Mouse (Mus musculus) lung, embryonic 16.5 days (tissue): Measurements from ENCODE around the gene Hdac4. TPM values are rescaled to one million over a fixed set of nuclear protein-coding genes. Genes with fewer than 3 reads are reported as not detected.

ENCODE experiments used
- ATAC-seq: fragments of 200-750 bp; cut with Nextera tagmentation; 2 replicates; pipeline ENCODE4 v1.8.0; 2017; ENCODE audit warnings: low read depth, mild to moderate bottlenecking, moderate library complexity
- H3K27ac ChIP-seq: fragments of 300-500 bp; sonication (generic); 2 replicates; pipeline ENCODE4 v1.5.1; 2014; ENCODE audit warnings: mild to moderate bottlenecking, control low read depth, low read length
- H3K27me3 ChIP-seq: fragments of 300-500 bp; sonication (generic); 2 replicates; pipeline ENCODE4 v1.6.1; 2014; ENCODE audit warnings: low read depth, low read length, mixed read lengths; ENCODE audit not compliant: control insufficient read depth, insufficient read depth
- H3K36me3 ChIP-seq: fragments of 300-500 bp; sonication (generic); 2 replicates; pipeline ENCODE4 v1.6.1; 2014; ENCODE audit warnings: low read length; ENCODE audit not compliant: control insufficient read depth, insufficient read depth
- H3K4me1 ChIP-seq: fragments of 300-500 bp; sonication (generic); replicated peaks from 2 replicates; pipeline ENCODE4 v1.6.1; 2014; ENCODE audit warnings: low read length, mixed read lengths; ENCODE audit not compliant: control insufficient read depth, insufficient read depth
- H3K4me2 ChIP-seq: fragments of 300-500 bp; sonication (generic); 2 replicates; pipeline ENCODE4 v1.6.1; 2014; ENCODE audit warnings: low read depth, low read length, control low read depth
- H3K4me3 ChIP-seq: fragments of 300-500 bp; sonication (generic); 2 replicates; pipeline ENCODE4 v1.5.1; 2014; ENCODE audit warnings: mild to moderate bottlenecking, low read length, control low read depth
- H3K9ac ChIP-seq: fragments of 300-500 bp; sonication (generic); 2 replicates; pipeline ENCODE4 v1.6.1; 2014; ENCODE audit warnings: low read length, control low read depth
- H3K9me3 ChIP-seq: fragments of 300-500 bp; sonication (generic); 2 replicates; pipeline ENCODE4 v1.6.1; 2016; ENCODE audit warnings: low read length; ENCODE audit not compliant: control insufficient read depth
- WGBS: fragments of 180-500 bp; shearing (Covaris S2); extraction: QIAGEN DNeasy Blood & Tissue Kit; methylation state at CpG from one replicate; pipeline ENCODE4 v1.1.7; 2014; 5-methylcytosine and 5-hydroxymethylcytosine counted together
- polyA plus RNA-seq: library from polyadenylated mRNA; unstranded; fragments of >200 nt; fragmentation: Nextera tagmentation; extraction: Ambion mirVana; gene quantifications from 2 replicates; pipeline ENCODE4 v1.2.1, GENCODE M21; 2015

Hdac4 gene
- polyA plus RNA-seq, 1 experiment from 2014 or later = 15.6 TPM

GRCm38 (mm10) chr1:92100371-92100891 is 95.1 kb downstream of the Hdac4 start:
- H3K4me2 ChIP-seq = no peak overlapping the region
- H3K4me3 ChIP-seq = no peak overlapping the region
- H3K9me3 ChIP-seq = no peaks in the 10 kb centered on the region
- H3K4me1 ChIP-seq = no peaks in the 10 kb centered on the region
- no peak overlapping the region for H3K9ac ChIP-seq
- WGBS = 52% methylated on average over 4 of the region's 4 CpGs
- no peaks in the 10 kb centered on the region for H3K27me3 ChIP-seq
- H3K36me3 ChIP-seq = no peaks in the 10 kb centered on the region
- no peak overlapping the region for H3K27ac ChIP-seq
- no peak for ATAC-seq

GRCm38 (mm10) chr1:92099964-92100363 is 95.5 kb downstream of the Hdac4 start:
- no peak for ATAC-seq
- Histone ChIP-seq H3K4me2 (no peak overlapping the region), H3K27ac (no peak overlapping the region), H3K9me3 (no peaks in the 10 kb centered on the region), H3K36me3 (no peaks in the 10 kb centered on the region), H3K4me3 (no peak overlapping the region), H3K4me1 (no peaks in the 10 kb centered on the region), H3K27me3 (no peaks in the 10 kb centered on the region), H3K9ac (no peak overlapping the region)
- 83% methylated on average over 4 of the region's 4 CpGs for WGBS

- Histone ChIP-seq H3K27me3 (no peaks in the 10 kb centered on the region), H3K27ac (no peak overlapping the region), H3K4me2 (no peak overlapping the region), H3K4me1 (no peaks in the 10 kb centered on the region), H3K36me3 (no peaks in the 10 kb centered on the region), H3K4me3 (no peak overlapping the region), H3K9ac (no peak overlapping the region), H3K9me3 (no peaks in the 10 kb centered on the region)
- 38% methylated on average over 4 of the region's 4 CpGs for WGBS
- ATAC-seq = no peak
These were observed 96.0 kb downstream of the Hdac4 start for GRCm38 (mm10) chr1:92099502-92099901.

GRCm38 (mm10) chr1:92098456-92098855 is 97.0 kb downstream of the Hdac4 start:
- WGBS = 82% methylated on average over 3 of the region's 3 CpGs
- Histone ChIP-seq H3K4me3 (no peak overlapping the region), H3K4me2 (no peak overlapping the region), H3K27ac (no peak overlapping the region), H3K9me3 (no peaks in the 10 kb centered on the region), H3K9ac (no peak overlapping the region), H3K36me3 (no peaks in the 10 kb centered on the region), H3K27me3 (no peaks in the 10 kb centered on the region), H3K4me1 (no peaks in the 10 kb centered on the region)
- no peak for ATAC-seq

- Histone ChIP-seq H3K4me3 (no peak overlapping the region), H3K27me3 (no peaks in the 10 kb centered on the region), H3K4me2 (no peak overlapping the region), H3K9ac (no peak overlapping the region), H3K27ac (no peak overlapping the region), H3K36me3 (no peaks in the 10 kb centered on the region), H3K9me3 (no peaks in the 10 kb centered on the region), H3K4me1 (no peaks in the 10 kb centered on the region)
- 72% methylated on average over 3 of the region's 3 CpGs for WGBS
- no peak for ATAC-seq
These were observed 98.4 kb downstream of the Hdac4 start for GRCm38 (mm10) chr1:92096991-92097525.

GRCm38 (mm10) chr1:92092286-92092685 is 103.2 kb downstream of the Hdac4 start:
- H3K36me3 ChIP-seq = no peaks in the 10 kb centered on the region
- no peaks in the 10 kb centered on the region for H3K9me3 ChIP-seq
- ATAC-seq = no peak
- no peaks in the 10 kb centered on the region for H3K27me3 ChIP-seq
- no peaks in the 10 kb centered on the region for H3K4me1 ChIP-seq
- H3K4me3 ChIP-seq = no peak overlapping the region
- no peak overlapping the region for H3K9ac ChIP-seq
- H3K4me2 ChIP-seq = no peak overlapping the region
- 82% methylated on average over 4 of the region's 4 CpGs for WGBS
- no peak overlapping the region for H3K27ac ChIP-seq

GRCm38 (mm10) chr1:92087821-92088220 is 107.7 kb downstream of the Hdac4 start:
- no peaks in the 10 kb centered on the region for H3K9me3 ChIP-seq
- no peak overlapping the region for H3K27ac ChIP-seq
- no peak overlapping the region for H3K4me2 ChIP-seq
- H3K4me3 ChIP-seq = no peak overlapping the region
- H3K4me1 ChIP-seq = no peaks in the 10 kb centered on the region
- WGBS = 42% methylated on average over 2 of the region's 2 CpGs
- no peaks in the 10 kb centered on the region for H3K27me3 ChIP-seq
- no peak for ATAC-seq
- no peaks in the 10 kb centered on the region for H3K36me3 ChIP-seq
- no peak overlapping the region for H3K9ac ChIP-seq

GRCm38 (mm10) chr1:92087343-92087742 is 108.2 kb downstream of the Hdac4 start:
- no peak for ATAC-seq
- Histone ChIP-seq H3K4me2 (no peak overlapping the region), H3K4me3 (no peak overlapping the region), H3K36me3 (no peaks in the 10 kb centered on the region), H3K27me3 (no peaks in the 10 kb centered on the region), H3K9me3 (no peaks in the 10 kb centered on the region), H3K27ac (no peak overlapping the region), H3K9ac (no peak overlapping the region), H3K4me1 (no peaks in the 10 kb centered on the region)
- WGBS = 65% methylated on average over 2 of the region's 2 CpGs

- Histone ChIP-seq H3K9ac (no peak overlapping the region), H3K4me3 (no peak overlapping the region), H3K9me3 (no peaks in the 10 kb centered on the region), H3K27ac (no peak overlapping the region), H3K27me3 (no peaks in the 10 kb centered on the region), H3K36me3 (no peaks in the 10 kb centered on the region), H3K4me1 (no peaks in the 10 kb centered on the region), H3K4me2 (no peak overlapping the region)
- no peak for ATAC-seq
- 83% methylated on average over 4 of the region's 4 CpGs for WGBS
These were observed 108.7 kb downstream of the Hdac4 start for GRCm38 (mm10) chr1:92086841-92087240.
